Mouse (Mus musculus) thymus, adult 2 months (tissue): ENCODE results near the gene Acsl5. TPM values are rescaled to one million over a fixed set of nuclear protein-coding genes. Genes with fewer than 3 reads are reported as not detected.

Source experiments
- DNase-seq: peaks from one replicate; pipeline ENCODE4 v3.0.0; 2021
- H3K27ac ChIP-seq: fragments of 200-500 bp; 2 replicates; pipeline ENCODE4 v1.5.1; 2012; ENCODE audit warnings: low read length, control low read depth; ENCODE audit not compliant: control insufficient read depth, insufficient read depth
- H3K27me3 ChIP-seq: fragments of 200-500 bp; 2 replicates; pipeline ENCODE4 v1.6.1; 2012; ENCODE audit warnings: mild to moderate bottlenecking, low read length, moderate library complexity, mixed read lengths; ENCODE audit not compliant: control insufficient read depth, insufficient read depth
- H3K36me3 ChIP-seq: fragments of 200-500 bp; 2 replicates; pipeline ENCODE4 v1.6.1; 2012; ENCODE audit warnings: mild to moderate bottlenecking, low read length, moderate library complexity; ENCODE audit not compliant: control insufficient read depth, insufficient read depth
- H3K4me1 ChIP-seq: fragments of 200-500 bp; replicated peaks from 2 replicates; pipeline ENCODE4 v1.6.1; 2012; ENCODE audit warnings: low read length; ENCODE audit not compliant: control insufficient read depth, insufficient read depth
- H3K4me3 ChIP-seq: fragments of 200-500 bp; 2 replicates; pipeline ENCODE4 v1.5.1; 2012; ENCODE audit warnings: mild to moderate bottlenecking, low read length, control low read depth, moderate library complexity; ENCODE audit not compliant: control insufficient read depth, insufficient read depth
- CTCF ChIP-seq: fragments of 200-500 bp; IDR thresholded peaks from 2 replicates; pipeline ENCODE4 v1.5.1; 2012; ENCODE audit warnings: mild to moderate bottlenecking, control low read depth, low read length, moderate library complexity, borderline replicate concordance; ENCODE audit not compliant: control insufficient read depth, poor library complexity, insufficient read depth; ENCODE audit errors: extremely low read depth
- POLR2A ChIP-seq: fragments of 200-500 bp; IDR thresholded peaks from 2 replicates; pipeline ENCODE4 v1.6.1; 2012; ENCODE audit warnings: mild to moderate bottlenecking, low read length, control low read depth, moderate library complexity; ENCODE audit not compliant: control insufficient read depth, poor library complexity, insufficient read depth; ENCODE audit errors: extremely low read depth
- WGBS: fragments of 180-500 bp; shearing (Covaris S2); methylation state at CpG from one replicate; pipeline ENCODE4 v1.1.7; 2018; 5-methylcytosine and 5-hydroxymethylcytosine counted together
- polyA plus RNA-seq: library from polyadenylated mRNA; depleted of rRNA; stranded (reverse); fragments of >200 nt; gene quantifications from 2 replicates; pipeline ENCODE4 v1.2.3, GENCODE M21; 2012

Gene Acsl5
- polyA plus RNA-seq, 1 experiment: 20.9 TPM

DNA sequence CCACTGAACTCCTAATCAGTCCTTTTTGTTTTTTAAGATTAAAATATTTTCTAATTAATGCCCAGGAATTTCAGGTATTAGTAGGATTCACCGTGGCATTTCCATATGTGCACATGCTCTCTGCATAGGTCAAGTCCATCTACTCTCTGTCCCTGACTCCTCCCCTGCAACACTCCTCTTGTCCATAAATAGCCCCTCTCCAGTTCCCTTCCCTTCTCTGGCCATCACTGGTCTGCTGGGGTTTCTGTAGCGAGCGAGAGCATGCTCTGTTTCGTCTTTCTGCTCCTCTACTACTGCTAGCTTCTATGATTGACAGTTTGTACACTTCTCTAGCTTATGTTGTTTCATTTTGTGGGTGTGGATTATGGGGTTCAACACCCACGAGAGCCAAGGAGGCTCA, 80.0 kb downstream of the Acsl5 start:
- H3K36me3 ChIP-seq: peaks cover 10% of the 10 kb centered on the region; the same call in 1 of the 2 replicates
- no peak for DNase-seq
- H3K4me3 ChIP-seq: no peak overlapping the region
- H3K27ac ChIP-seq: no peak overlapping the region
- 92% methylated on average over 5 of the region's 5 CpGs for WGBS
- no peak for TF ChIP-seq POLR2A
- TF ChIP-seq CTCF: no peak
- H3K4me1 ChIP-seq: no peaks in the 10 kb centered on the region
- no peaks in the 10 kb centered on the region for H3K27me3 ChIP-seq

- Histone ChIP-seq H3K27me3 (no peaks in the 10 kb centered on the region), H3K27ac (no peak overlapping the region), H3K4me3 (no peak overlapping the region), H3K4me1 (no peaks in the 10 kb centered on the region), H3K36me3 (peaks cover 10% of the 10 kb centered on the region; the same call in 1 of the 2 replicates)
- peak; percentile 64 for DNase-seq
- WGBS: 97% methylated on average over 8 of the region's 8 CpGs
- no peak for TF ChIP-seq POLR2A
- 0 out of 2 replicates have a peak, but pooled peaks have one; percentile 44 for TF ChIP-seq CTCF
These were observed 81.0 kb downstream of the Acsl5 start for GRCm38 (mm10) chr19:55332641-55333268.

DNA sequence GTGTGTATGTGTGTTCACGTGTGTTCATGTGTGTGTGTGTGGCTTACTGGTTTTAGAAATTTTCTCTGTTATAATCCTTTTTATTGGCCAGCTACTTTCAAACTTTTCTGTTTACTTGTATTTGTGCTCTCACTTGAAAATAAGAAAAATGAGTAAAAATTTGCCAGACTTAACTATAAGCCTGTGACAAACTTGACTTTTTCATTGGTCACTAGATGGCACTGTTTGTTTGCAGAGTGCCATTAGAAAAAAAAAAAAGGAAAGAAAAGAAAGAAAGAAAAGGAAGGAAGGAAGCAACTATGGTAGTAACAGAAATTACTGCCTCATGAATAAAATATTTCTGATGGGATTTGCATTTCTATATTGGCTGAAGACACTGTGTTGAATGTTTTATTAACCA, 84.1 kb downstream of the Acsl5 start:
- Histone ChIP-seq H3K27me3 (no peaks in the 10 kb centered on the region), H3K27ac (no peak overlapping the region), H3K4me3 (no peak overlapping the region), H3K36me3 (no peaks in the 10 kb centered on the region), H3K4me1 (no peaks in the 10 kb centered on the region)
- no peak for DNase-seq
- WGBS: 94% methylated on average over 1 of the region's 1 CpGs
- TF ChIP-seq CTCF: no peak
- TF ChIP-seq POLR2A: no peak

DNA sequence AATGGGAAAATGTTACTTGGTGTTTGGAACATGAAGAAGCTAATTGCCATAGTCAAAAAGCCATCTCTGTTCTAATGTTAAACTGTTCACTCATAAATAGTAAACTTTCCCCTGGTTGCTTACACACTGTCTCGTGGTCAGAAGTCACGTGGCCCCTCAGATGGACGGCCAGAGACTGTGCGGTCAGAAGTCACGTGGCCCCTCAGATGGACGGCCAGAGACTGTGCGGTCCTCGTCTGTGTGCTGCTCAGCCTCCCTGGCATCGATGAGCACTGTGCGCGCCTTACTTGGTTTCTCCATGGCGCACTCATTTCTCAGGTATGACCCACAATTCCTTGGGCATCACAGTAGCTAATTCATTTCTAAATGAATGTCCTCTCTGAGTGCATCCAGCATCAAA, 84.7 kb downstream of the Acsl5 start:
- WGBS: 93% methylated on average over 12 of the region's 12 CpGs
- Histone ChIP-seq H3K4me1 (no peaks in the 10 kb centered on the region), H3K36me3 (no peaks in the 10 kb centered on the region), H3K4me3 (no peak overlapping the region), H3K27ac (no peak overlapping the region), H3K27me3 (no peaks in the 10 kb centered on the region)
- TF ChIP-seq POLR2A (no peak), CTCF (no peak)
- no peak for DNase-seq

- DNase-seq: no peak
- no peak overlapping the region for H3K27ac ChIP-seq
- H3K4me3 ChIP-seq: no peak overlapping the region
- 94% methylated on average over 9 of the region's 9 CpGs for WGBS
- no peaks in the 10 kb centered on the region for H3K36me3 ChIP-seq
- H3K4me1 ChIP-seq: no peaks in the 10 kb centered on the region
- no peaks in the 10 kb centered on the region for H3K27me3 ChIP-seq
- no peak for TF ChIP-seq POLR2A
- TF ChIP-seq CTCF: no peak
These were observed 85.3 kb downstream of the Acsl5 start for GRCm38 (mm10) chr19:55337066-55337465.

DNA sequence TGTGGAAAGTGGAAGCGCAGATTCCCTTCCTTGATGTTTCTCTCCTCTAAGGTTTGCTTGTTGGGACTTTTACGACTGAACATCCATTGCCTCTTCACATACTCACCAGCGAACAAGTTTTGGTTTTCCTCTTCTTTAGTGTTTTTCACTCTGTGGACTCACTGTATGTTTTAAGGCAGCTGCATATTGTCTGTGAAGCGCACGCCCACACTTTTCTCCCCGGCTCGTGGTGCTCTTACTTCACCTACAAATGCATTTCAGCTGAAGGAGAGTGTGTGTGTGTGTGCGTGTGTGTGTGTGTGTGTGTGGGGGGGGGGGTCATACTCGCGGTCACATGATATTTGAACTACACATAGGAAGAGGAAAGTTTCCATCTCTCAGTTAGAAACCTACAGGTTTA, 85.9 kb downstream of the Acsl5 start:
- Histone ChIP-seq H3K27ac (no peak overlapping the region), H3K4me3 (no peak overlapping the region), H3K4me1 (no peaks in the 10 kb centered on the region), H3K27me3 (no peaks in the 10 kb centered on the region), H3K36me3 (no peaks in the 10 kb centered on the region)
- WGBS: 91% methylated on average over 10 of the region's 10 CpGs
- TF ChIP-seq POLR2A (no peak), CTCF (no peak)
- no peak for DNase-seq

- Histone ChIP-seq H3K27me3 (no peaks in the 10 kb centered on the region), H3K4me3 (no peak overlapping the region), H3K4me1 (no peaks in the 10 kb centered on the region), H3K27ac (no peak overlapping the region), H3K36me3 (no peaks in the 10 kb centered on the region)
- no peak for TF ChIP-seq POLR2A
- no peak for DNase-seq
- 94% methylated on average over 6 of the region's 6 CpGs for WGBS
These were observed 88.8 kb downstream of the Acsl5 start for GRCm38 (mm10) chr19:55340521-55340920.
